Mouse (Mus musculus) liver, embryonic 14.5 days (tissue): ENCODE measurements at regions not wholly inside any gene's neighbourhood (a gene's known extent, or its start where the extent isn't known, plus 50 kb on each side); places are given as distances from the start of the nearest gene placed in this dataset.

ENCODE experiments used
- ATAC-seq: fragments of 200-750 bp; cut with Nextera tagmentation; 2 replicates; pipeline ENCODE4 v1.8.0; 2017; ENCODE audit warnings: moderate number of reproducible peaks, mild to moderate bottlenecking, moderate library complexity; ENCODE audit not compliant: insufficient read depth
- DNase-seq, 3 experiments: peaks; one replicate each; pipeline ENCODE4 v3.0.0-alpha.2; 2012 to 2013; ENCODE audit warnings: low read depth in 3 of 3, low spot score in 3 of 3
- H3K27ac ChIP-seq: fragments of 300-500 bp; sonication (generic); 2 replicates; pipeline ENCODE4 v1.5.1; 2014; ENCODE audit warnings: moderate library complexity, mild to moderate bottlenecking, control low read depth, inconsistent platforms
- H3K27me3 ChIP-seq: fragments of 300-500 bp; sonication (generic); 2 replicates; pipeline ENCODE4 v1.6.1; 2014; ENCODE audit warnings: mild to moderate bottlenecking, low read length, moderate library complexity; ENCODE audit not compliant: control insufficient read depth, insufficient read depth
- H3K36me3 ChIP-seq: fragments of 300-500 bp; sonication (generic); replicated peaks from 2 replicates; pipeline ENCODE4 v1.6.1; 2014; ENCODE audit warnings: low read depth; ENCODE audit not compliant: control insufficient read depth, insufficient read depth
- H3K4me1 ChIP-seq, 2 experiments: fragments of 200-500 bp in 1 of 2; fragments of 300-500 bp in 1 of 2; sonication (generic) in 1 of 2; replicated peaks; 2 replicates each; pipeline ENCODE4 v1.6.1; 2012 to 2014; ENCODE audit warnings: antibody characterized with exemption in 1 of 2, inconsistent platforms in 1 of 2, low read length in 1 of 2; ENCODE audit not compliant: control insufficient read depth in 2 of 2, insufficient read depth in 2 of 2
- H3K4me2 ChIP-seq: fragments of 300-500 bp; sonication (generic); 2 replicates; pipeline ENCODE4 v1.6.1; 2014; ENCODE audit warnings: low read depth, mild to moderate bottlenecking, control low read depth, moderate library complexity
- H3K4me3 ChIP-seq, 2 experiments: fragments of 200-500 bp in 1 of 2; fragments of 300-500 bp in 1 of 2; sonication (generic) in 1 of 2; 2 replicates each; pipeline ENCODE4 v1.5.1; 2012 to 2014; ENCODE audit warnings: low read depth in 2 of 2, low read length in 2 of 2, mild to moderate bottlenecking in 2 of 2, control low read depth in 1 of 2, inconsistent platforms in 1 of 2, moderate library complexity in 1 of 2; ENCODE audit not compliant: insufficient read depth in 1 of 2
- H3K9ac ChIP-seq: fragments of 300-500 bp; sonication (generic); replicated peaks from 2 replicates; pipeline ENCODE4 v1.6.1; 2014; ENCODE audit warnings: mild to moderate bottlenecking, control low read depth, moderate library complexity
- H3K9me3 ChIP-seq: fragments of 300-500 bp; sonication (generic); 2 replicates; pipeline ENCODE4 v1.6.1; 2016; ENCODE audit warnings: low read length, mixed read lengths; ENCODE audit not compliant: control insufficient read depth
- CTCF ChIP-seq: IDR thresholded peaks from 2 replicates; pipeline ENCODE4 v1.5.1; 2016; ENCODE audit warnings: antibody characterized with exemption, low read depth, control low read depth
- EP300 ChIP-seq: IDR thresholded peaks from 2 replicates; pipeline ENCODE4 v1.6.1; 2016; ENCODE audit warnings: antibody characterized with exemption, low read depth
- WGBS: fragments of 180-500 bp; shearing (Covaris S2); extraction: QIAGEN DNeasy Blood & Tissue Kit; methylation state at CpG from one replicate; pipeline ENCODE4 v1.1.7; 2014; ENCODE audit not compliant: insufficient replicate concordance; 5-methylcytosine and 5-hydroxymethylcytosine counted together

GRCm38 (mm10) chr5:75861916-75862629 lies 116.2 kb downstream of the Kdr start:
- TF ChIP-seq CTCF (no peak), EP300 (no peak)
- Histone ChIP-seq H3K27ac (no peak overlapping the region), H3K9me3 (no peaks in the 10 kb centered on the region), H3K4me3 (no peak overlapping the region), H3K4me2 (no peak overlapping the region), H3K9ac (no peak overlapping the region), H3K27me3 (no peaks in the 10 kb centered on the region), H3K36me3 (no peaks in the 10 kb centered on the region), H3K4me1 (peaks cover 0 to 3% of the 10 kb centered on the region in 2 experiments; a peak in 2 of 4 replicates)
- no peak for ATAC-seq
- WGBS, result 45% methylated on average over 8 of the region's 8 CpGs
- no peak for DNase-seq

DNA sequence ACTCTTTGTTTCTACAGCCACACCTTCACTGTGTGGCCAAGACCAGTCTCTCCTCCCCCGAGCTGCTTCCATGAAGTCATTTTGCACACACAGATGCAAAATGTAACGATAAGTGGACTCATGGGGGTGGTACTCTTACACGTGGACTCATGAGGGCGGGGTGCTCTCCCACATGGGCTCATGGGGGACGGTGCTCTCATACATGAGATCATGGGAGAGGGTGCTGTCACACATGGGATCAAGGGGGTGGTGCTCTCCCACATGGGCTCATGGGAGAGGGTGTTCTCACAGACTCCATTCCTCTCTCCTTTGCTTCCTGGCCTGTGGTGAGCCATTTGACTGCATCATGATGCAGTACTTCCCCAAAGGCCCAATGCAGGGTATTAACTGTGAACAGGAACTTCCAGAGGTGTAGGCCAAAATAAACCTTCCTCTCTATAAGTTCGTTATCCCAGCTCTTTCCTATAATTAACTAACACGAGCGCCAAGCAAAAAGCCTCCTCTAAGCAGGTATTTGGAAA lies 118.9 kb downstream of the Kdr start:
- Histone ChIP-seq H3K9ac (no peak overlapping the region), H3K27ac (no peak overlapping the region), H3K4me2 (no peak overlapping the region), H3K4me1 (peaks cover 0 to 11% of the 10 kb centered on the region in 2 experiments; a peak in 2 of 4 replicates), H3K27me3 (no peaks in the 10 kb centered on the region), H3K36me3 (no peaks in the 10 kb centered on the region), H3K9me3 (no peaks in the 10 kb centered on the region), H3K4me3 (no peak overlapping the region)
- ATAC-seq (no peak), DNase-seq (no peak)
- 56% methylated on average over 8 of the region's 8 CpGs for WGBS
- TF ChIP-seq CTCF (no peak), EP300 (no peak)

- no peaks in the 10 kb centered on the region for H3K36me3 ChIP-seq
- no peaks in the 10 kb centered on the region for H3K9me3 ChIP-seq
- H3K4me3 ChIP-seq, result no peak overlapping the region
- DNase-seq (no peak), ATAC-seq (no peak)
- 54% methylated on average over 4 of the region's 4 CpGs for WGBS
- no peak overlapping the region for H3K9ac ChIP-seq
- no peaks in the 10 kb centered on the region for H3K27me3 ChIP-seq
- H3K27ac ChIP-seq, result no peak overlapping the region
- H3K4me2 ChIP-seq, result no peak overlapping the region
- no peaks in the 10 kb centered on the region; a peak in 1 of 4 replicates for H3K4me1 ChIP-seq
- TF ChIP-seq EP300, result no peak
- no peak for TF ChIP-seq CTCF
Measured at GRCm38 (mm10) chr5:75850855-75851254, 127.4 kb downstream of the Kdr start.

DNA sequence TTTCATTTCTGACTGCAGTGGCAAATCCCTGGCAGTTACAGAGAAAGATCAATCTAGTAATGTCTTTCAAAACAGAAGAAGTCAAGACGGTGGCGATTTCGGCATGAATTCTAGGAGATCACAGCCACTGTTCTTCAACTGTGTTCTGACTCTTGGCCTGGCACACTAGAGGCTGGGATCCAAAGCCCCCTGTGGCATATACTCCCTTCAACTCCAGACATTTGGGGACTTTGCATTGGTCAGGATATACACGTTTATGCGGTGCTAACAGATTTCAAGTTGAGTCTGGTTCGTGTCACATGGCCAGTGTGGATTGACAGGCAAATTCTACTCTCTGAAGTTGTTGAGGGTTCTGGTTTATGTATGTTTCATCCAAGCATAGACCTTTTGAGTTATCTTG lies 130.3 kb downstream of the Kdr start:
- DNase-seq (no peak), ATAC-seq (no peak)
- no peak overlapping the region for H3K9ac ChIP-seq
- 78% methylated on average over 6 of the region's 6 CpGs for WGBS
- H3K36me3 ChIP-seq, result no peaks in the 10 kb centered on the region
- H3K4me2 ChIP-seq, result no peak overlapping the region
- H3K4me1 ChIP-seq, result no peaks in the 10 kb centered on the region
- no peaks in the 10 kb centered on the region for H3K9me3 ChIP-seq
- no peak overlapping the region for H3K27ac ChIP-seq
- no peak for TF ChIP-seq EP300
- no peak for TF ChIP-seq CTCF
- H3K4me3 ChIP-seq, result no peak overlapping the region
- no peaks in the 10 kb centered on the region for H3K27me3 ChIP-seq

DNA sequence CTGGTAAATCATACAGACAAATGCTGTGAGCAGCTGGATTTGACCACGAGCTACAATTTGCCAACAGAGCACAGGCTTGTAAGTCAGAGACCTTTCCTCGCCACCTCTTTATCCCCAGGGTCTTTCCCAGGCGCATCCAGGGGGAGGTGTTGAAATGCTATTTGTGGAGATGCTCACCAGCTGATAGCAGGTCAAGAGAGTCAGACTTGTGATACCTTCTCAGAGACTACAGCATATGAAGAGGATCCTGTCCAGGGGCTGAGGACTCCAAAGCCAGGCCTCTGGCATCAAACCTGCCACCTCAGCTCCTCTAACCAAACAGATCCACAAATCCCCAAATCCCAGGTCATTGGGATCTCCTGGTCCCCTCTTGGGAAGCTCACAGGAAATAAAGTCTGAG lies 130.9 kb downstream of the Kdr start:
- no peaks in the 10 kb centered on the region for H3K36me3 ChIP-seq
- H3K4me3 ChIP-seq, result no peak overlapping the region
- DNase-seq, result no peak
- no peak for ATAC-seq
- H3K27me3 ChIP-seq, result no peaks in the 10 kb centered on the region
- TF ChIP-seq EP300, result no peak
- no peak for TF ChIP-seq CTCF
- H3K27ac ChIP-seq, result no peak overlapping the region
- H3K9me3 ChIP-seq, result no peaks in the 10 kb centered on the region
- no peak overlapping the region for H3K9ac ChIP-seq
- H3K4me1 ChIP-seq, result no peaks in the 10 kb centered on the region
- H3K4me2 ChIP-seq, result no peak overlapping the region
- 54% methylated on average over 3 of the region's 3 CpGs for WGBS
